Mouse (Mus musculus): ENCODE results near the gene Gm11007. TPM values are rescaled to one million over a fixed set of nuclear protein-coding genes. Genes with fewer than 3 reads are reported as not detected.
"Not testable (repeated sequence)": the region's sequence is repeated elsewhere in the genome, so short reads cannot be mapped to it uniquely, and the experiment has no call there.

The Gm11007 gene
- total RNA-seq (2021), result not detected

GRCm38 (mm10) chr2:175643678-175644077 is at the start of gene Gm11007:
Gene Gm11007 (plus strand): TSS chr2:175643978.
- DNase-seq; intact Hi-C loops (cut with DNase I): not testable (repeated sequence)

Other genes with a start within 250 kb of the Gm11007 start
- gene Gm4724, start 208.2 kb upstream of the Gm11007 start, total RNA-seq (2021), result 1 to 10 TPM; 2.6 to 3.0 TPM
- 1 to 10 TPM; 3.8 to 4.3 TPM for gene Zfp965, start 174.0 kb upstream of the Gm11007 start, total RNA-seq (2021)
- gene Zfp969, start 59.7 kb downstream of the Gm11007 start, total RNA-seq (2021), result 1 to 10 TPM; 6.9 to 8.1 TPM
- not detected for gene Gm2007, start 97.6 kb downstream of the Gm11007 start, total RNA-seq (2021)
- 1 to 10 TPM; 2.9 to 5.6 TPM for gene Gm14288, start 157.1 kb downstream of the Gm11007 start, total RNA-seq (2021)
- 10 to 100 TPM; 14.0 to 18.9 TPM for gene Gm6710, start 225.2 kb downstream of the Gm11007 start, total RNA-seq (2021)

All from heart, postnatal 10 days (tissue).